Mouse (Mus musculus) forebrain, postnatal 0 days (tissue): ENCODE measurements around the gene Hsd17b2. TPM values are rescaled to one million over a fixed set of nuclear protein-coding genes. Genes with fewer than 3 reads are reported as not detected.

Experiments
- ATAC-seq: fragments of 200-750 bp; cut with Nextera tagmentation; 2 replicates; pipeline ENCODE4 v1.8.0; 2017; ENCODE audit warnings: mild to moderate bottlenecking, moderate library complexity
- DNase-seq: peaks from one replicate; pipeline ENCODE4 v3.0.0-alpha.2; 2015
- H3K27ac ChIP-seq: fragments of 300-500 bp; sonication (generic); 2 replicates; pipeline ENCODE4 v1.5.1; 2014; ENCODE audit warnings: low read depth, mild to moderate bottlenecking, antibody characterized with exemption, low read length, moderate library complexity, mixed read lengths
- H3K27me3 ChIP-seq: fragments of 300-500 bp; sonication (generic); 2 replicates; pipeline ENCODE4 v1.6.1; 2014; ENCODE audit warnings: mild to moderate bottlenecking, low read length, mixed read lengths; ENCODE audit not compliant: insufficient read depth
- H3K36me3 ChIP-seq: fragments of 300-500 bp; sonication (generic); 2 replicates; pipeline ENCODE4 v1.6.1; 2014; ENCODE audit warnings: mild to moderate bottlenecking, moderate library complexity; ENCODE audit not compliant: insufficient read depth
- H3K4me1 ChIP-seq: fragments of 300-500 bp; sonication (generic); 2 replicates; pipeline ENCODE4 v1.6.1; 2014; ENCODE audit warnings: antibody characterized with exemption; ENCODE audit not compliant: insufficient read depth
- H3K4me2 ChIP-seq: fragments of 300-500 bp; sonication (generic); 2 replicates; pipeline ENCODE4 v1.6.1; 2014; ENCODE audit warnings: low read depth, mild to moderate bottlenecking, moderate library complexity
- H3K4me3 ChIP-seq: fragments of 300-500 bp; sonication (generic); 2 replicates; pipeline ENCODE4 v1.5.1; 2014; ENCODE audit warnings: low read depth, low read length, mixed read lengths
- H3K9ac ChIP-seq: fragments of 300-500 bp; sonication (generic); 2 replicates; pipeline ENCODE4 v1.6.1; 2014; ENCODE audit warnings: mild to moderate bottlenecking
- H3K9me3 ChIP-seq: fragments of 300-500 bp; sonication (generic); 2 replicates; pipeline ENCODE4 v1.6.1; 2016; ENCODE audit warnings: low read length
- CTCF ChIP-seq: sonication (generic); IDR thresholded peaks from 2 replicates; pipeline ENCODE4 v1.5.1; 2016; ENCODE audit warnings: antibody characterized with exemption, control low read depth, low read depth
- WGBS: fragments of 180-500 bp; shearing (Covaris S2); extraction: QIAGEN DNeasy Blood & Tissue Kit; methylation state at CpG from one replicate; pipeline ENCODE4 v1.1.7; 2014; 5-methylcytosine and 5-hydroxymethylcytosine counted together
- polyA plus RNA-seq: library from polyadenylated mRNA; unstranded; fragments of >200 nt; fragmentation: Nextera tagmentation; extraction: Ambion mirVana; gene quantifications from 2 replicates; pipeline ENCODE4 v1.2.1, GENCODE M21; 2015
- total RNA-seq: library from RNA; depleted of rRNA; stranded (reverse); fragments of >200 nt; gene quantifications from 2 replicates; pipeline ENCODE4 v1.2.3, GENCODE M21; 2014

Gene Hsd17b2
- total and polyA plus RNA-seq, 2 experiments from 2014 or later: not detected

DNA sequence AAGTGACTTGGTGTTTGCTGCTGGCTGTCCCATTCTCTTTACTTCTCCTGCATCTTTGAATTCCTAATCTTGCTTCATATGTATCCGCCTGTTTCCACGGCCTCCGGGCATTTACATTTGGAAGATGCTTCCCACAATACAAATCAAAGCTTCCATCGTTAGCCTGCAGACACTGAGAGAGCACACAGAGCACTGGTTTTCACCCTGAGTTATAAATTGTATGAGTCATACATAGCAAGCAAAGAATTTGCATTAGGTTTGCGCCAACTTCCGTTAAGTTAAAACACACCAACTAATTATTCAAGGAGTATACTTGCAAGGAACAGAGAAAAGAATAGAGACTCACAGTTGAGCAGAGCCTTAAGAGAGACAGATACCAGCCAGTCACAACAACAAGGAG is 77.6 kb downstream of the Hsd17b2 start:
- DNase-seq (no peak), ATAC-seq (no peak)
- Histone ChIP-seq H3K36me3 (no peaks in the 10 kb centered on the region), H3K27me3 (no peaks in the 10 kb centered on the region), H3K9ac (no peak overlapping the region), H3K27ac (0 out of 2 replicates have a peak overlapping the region, but pooled peaks have one; percentile 2), H3K4me1 (no peaks in the 10 kb centered on the region), H3K4me2 (no peak overlapping the region), H3K9me3 (no peaks in the 10 kb centered on the region), H3K4me3 (no peak overlapping the region)
- WGBS: 45% methylated on average over 6 of the region's 6 CpGs
- no peak for TF ChIP-seq CTCF

DNA sequence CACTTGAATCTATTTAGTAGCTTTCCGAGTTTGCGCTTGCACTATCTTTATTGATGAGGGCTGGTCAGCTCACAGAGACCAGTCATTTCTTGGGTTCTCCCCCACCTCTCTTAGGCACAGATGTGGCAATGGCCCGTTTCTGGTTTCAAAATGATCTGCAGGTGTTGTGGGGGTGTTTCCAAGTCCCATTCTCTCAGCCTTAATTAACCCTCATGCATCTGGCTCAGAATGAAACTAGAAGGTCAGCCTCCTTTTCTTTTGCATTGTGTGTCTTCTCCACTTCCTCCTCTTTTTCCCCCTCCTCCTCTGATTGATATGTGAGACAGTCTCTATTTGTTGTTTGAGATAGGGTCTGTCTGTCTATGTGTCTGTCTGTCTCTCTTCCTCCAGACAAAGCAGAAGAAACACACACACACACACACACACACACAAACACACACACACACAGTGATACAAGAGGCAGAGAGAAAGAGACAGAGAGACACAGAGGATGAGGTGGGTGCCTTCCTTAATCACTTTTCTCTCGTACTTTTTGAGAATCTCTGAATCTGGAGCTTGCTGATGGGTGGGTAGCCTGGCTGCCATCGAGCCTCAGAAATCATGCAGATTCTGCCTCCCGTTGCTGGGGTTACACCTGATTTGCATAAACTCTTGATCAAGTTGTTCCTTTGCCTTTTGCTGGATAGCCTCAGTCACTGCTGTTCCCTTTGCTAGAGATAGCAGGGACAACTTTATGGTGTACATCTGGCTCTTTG is 79.8 kb downstream of the Hsd17b2 start:
- no peak for DNase-seq
- H3K4me2 ChIP-seq: no peak overlapping the region
- no peak for ATAC-seq
- WGBS: 65% methylated on average over 6 of the region's 6 CpGs
- H3K27ac ChIP-seq: no peak overlapping the region
- no peaks in the 10 kb centered on the region for H3K9me3 ChIP-seq
- H3K27me3 ChIP-seq: no peaks in the 10 kb centered on the region
- no peaks in the 10 kb centered on the region for H3K4me1 ChIP-seq
- no peaks in the 10 kb centered on the region for H3K36me3 ChIP-seq
- TF ChIP-seq CTCF: no peak
- H3K9ac ChIP-seq: no peak overlapping the region
- H3K4me3 ChIP-seq: no peak overlapping the region

DNA sequence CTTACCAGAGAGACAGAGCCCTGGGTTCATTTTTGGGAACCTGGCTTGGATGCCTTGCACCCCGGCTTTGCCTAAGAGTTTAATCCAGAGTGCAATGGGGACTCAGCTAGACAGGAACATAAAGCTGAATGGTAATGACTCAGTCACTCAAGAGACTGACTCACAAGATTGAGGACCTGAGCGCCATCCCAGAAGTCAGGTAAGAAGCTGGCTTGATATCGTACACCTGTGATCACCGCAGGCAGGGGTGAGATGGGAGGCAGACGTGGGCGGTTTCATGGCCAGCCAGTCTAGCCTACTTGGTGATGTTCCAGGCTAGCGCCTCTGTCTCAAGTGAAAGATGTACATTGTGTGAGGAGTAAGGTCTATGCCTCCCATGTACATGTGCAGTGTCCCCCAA is 81.3 kb downstream of the Hsd17b2 start:
- ATAC-seq: no peak
- Histone ChIP-seq H3K4me3 (no peak overlapping the region), H3K4me1 (no peaks in the 10 kb centered on the region), H3K27me3 (no peaks in the 10 kb centered on the region), H3K27ac (no peak overlapping the region), H3K36me3 (no peaks in the 10 kb centered on the region), H3K4me2 (no peak overlapping the region), H3K9me3 (0 out of 2 replicates have a peak, but pooled peaks cover 4% of the 10 kb centered on the region), H3K9ac (no peak overlapping the region)
- DNase-seq: no peak
- TF ChIP-seq CTCF: no peak
- WGBS: 90% methylated on average over 7 of the region's 7 CpGs

DNA sequence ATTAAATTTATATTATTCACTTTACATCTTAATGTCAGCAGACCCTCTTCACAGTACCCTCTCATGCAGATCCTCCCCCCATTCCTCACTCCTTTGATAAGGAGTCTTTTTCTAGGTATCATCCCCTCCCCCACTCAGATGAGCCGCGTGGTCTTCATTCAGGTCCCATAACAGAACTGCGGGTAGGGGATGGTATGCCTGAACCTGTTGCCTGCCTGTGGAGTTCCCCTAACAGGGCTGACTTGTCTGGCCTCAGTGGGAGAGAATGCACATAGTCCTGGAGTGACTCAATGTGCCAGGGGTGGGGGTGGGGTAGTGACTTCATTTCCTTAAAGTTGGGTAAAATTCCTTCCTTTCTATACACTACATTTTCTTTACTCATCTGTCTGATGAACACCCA is 84.7 kb downstream of the Hsd17b2 start:
- no peak for ATAC-seq
- H3K9me3 ChIP-seq: 0 out of 2 replicates have a peak, but pooled peaks cover 4% of the 10 kb centered on the region
- H3K27ac ChIP-seq: no peak overlapping the region
- 94% methylated on average over 3 of the region's 3 CpGs for WGBS
- no peak overlapping the region for H3K4me2 ChIP-seq
- no peaks in the 10 kb centered on the region for H3K27me3 ChIP-seq
- no peak for TF ChIP-seq CTCF
- DNase-seq: no peak
- H3K4me3 ChIP-seq: no peak overlapping the region
- H3K4me1 ChIP-seq: no peaks in the 10 kb centered on the region
- no peak overlapping the region for H3K9ac ChIP-seq
- H3K36me3 ChIP-seq: peaks cover 21% of the 10 kb centered on the region

DNA sequence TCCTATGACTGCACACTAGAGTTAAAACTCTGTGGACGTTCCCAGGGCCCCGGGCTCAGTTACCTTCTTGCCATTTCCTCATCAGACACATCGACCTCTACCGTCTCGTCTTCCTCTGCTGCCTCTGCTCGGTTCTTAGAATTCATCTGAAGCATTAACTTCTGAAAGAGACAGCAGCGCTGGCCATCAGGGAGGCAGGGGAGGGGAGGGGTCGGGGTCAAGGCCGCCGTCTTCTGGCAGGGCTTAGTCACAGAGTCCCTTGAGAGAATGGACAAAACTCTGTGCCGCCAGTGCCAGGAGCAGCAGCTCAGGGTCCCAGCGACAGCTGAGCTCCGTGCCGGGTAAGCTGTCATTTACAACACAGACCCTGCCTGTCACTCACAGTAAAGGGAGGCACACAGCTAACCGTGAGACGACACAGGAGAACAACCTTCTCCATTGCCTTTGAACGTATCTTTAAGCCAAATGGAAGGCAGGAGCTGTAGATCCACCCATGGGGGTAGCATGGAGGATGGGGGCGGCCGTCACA is 91.0 kb downstream of the Hsd17b2 start:
- ATAC-seq (no peak), DNase-seq (no peak)
- no peak for TF ChIP-seq CTCF
- H3K9me3 ChIP-seq: no peaks in the 10 kb centered on the region
- H3K9ac ChIP-seq: no peak overlapping the region
- H3K27ac ChIP-seq: no peak overlapping the region
- 83% methylated on average over 19 of the region's 19 CpGs for WGBS
- H3K4me2 ChIP-seq: no peak overlapping the region
- H3K27me3 ChIP-seq: no peaks in the 10 kb centered on the region
- no peak overlapping the region for H3K4me3 ChIP-seq
- H3K36me3 ChIP-seq: peaks cover 54% of the 10 kb centered on the region
- H3K4me1 ChIP-seq: no peaks in the 10 kb centered on the region

DNA sequence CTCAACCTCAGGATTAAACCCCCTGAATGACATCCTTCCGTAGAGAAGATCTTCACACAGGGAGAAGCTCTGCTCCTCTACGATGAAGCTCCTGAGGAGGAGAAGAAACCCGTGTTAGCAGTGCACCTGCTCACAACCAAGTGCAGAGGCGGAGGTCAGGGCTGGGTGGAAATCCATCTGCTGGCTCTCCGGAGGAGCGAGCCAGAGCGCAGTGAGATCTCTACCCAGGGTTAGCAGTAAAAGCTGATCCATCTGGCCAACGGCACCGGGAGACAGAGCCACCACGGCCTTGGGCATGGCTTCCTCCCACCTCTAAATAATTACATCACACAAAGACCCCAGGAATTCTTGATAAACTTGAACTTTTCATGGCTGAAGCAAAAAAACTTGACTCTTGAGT is 92.9 kb downstream of the Hsd17b2 start:
- DNase-seq: no peak
- 84% methylated on average over 10 of the region's 10 CpGs for WGBS
- Histone ChIP-seq H3K4me3 (no peak overlapping the region), H3K27ac (no peak overlapping the region), H3K9ac (no peak overlapping the region), H3K9me3 (no peaks in the 10 kb centered on the region), H3K27me3 (no peaks in the 10 kb centered on the region), H3K36me3 (peaks cover 55% of the 10 kb centered on the region), H3K4me1 (no peaks in the 10 kb centered on the region), H3K4me2 (no peak overlapping the region)
- TF ChIP-seq CTCF: no peak
- no peak for ATAC-seq

DNA sequence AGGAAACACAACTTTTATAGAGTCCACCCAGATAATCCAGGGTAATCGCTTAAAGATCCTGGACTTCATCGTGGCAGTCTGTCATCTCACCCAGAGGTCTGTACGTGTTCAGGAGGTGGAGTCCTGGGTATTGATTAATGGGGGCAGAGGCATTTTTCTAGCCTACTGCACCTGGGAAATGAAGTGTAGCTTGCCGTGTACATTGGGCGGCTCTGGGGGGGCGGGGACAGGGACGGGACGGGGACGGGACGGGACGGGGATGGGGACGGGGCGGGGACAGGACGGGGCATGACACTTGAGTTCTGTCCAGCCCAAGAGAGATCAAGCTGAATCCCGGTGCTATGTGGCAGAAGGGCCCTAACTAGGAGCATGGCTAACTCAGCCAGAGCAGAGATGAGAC is 94.8 kb downstream of the Hsd17b2 start:
- WGBS: 95% methylated on average over 15 of the region's 15 CpGs
- no peak overlapping the region for H3K4me3 ChIP-seq
- H3K4me2 ChIP-seq: no peak overlapping the region
- H3K9ac ChIP-seq: no peak overlapping the region
- H3K4me1 ChIP-seq: peaks cover 5% of the 10 kb centered on the region; the same call in 1 of the 2 replicates
- peaks cover 41% of the 10 kb centered on the region for H3K36me3 ChIP-seq
- no peak for ATAC-seq
- TF ChIP-seq CTCF: no peak
- H3K27ac ChIP-seq: no peak overlapping the region
- H3K27me3 ChIP-seq: no peaks in the 10 kb centered on the region
- H3K9me3 ChIP-seq: no peaks in the 10 kb centered on the region
- no peak for DNase-seq
